Mouse (Mus musculus): ENCODE measurements around the gene Tex14. TPM values are rescaled to one million over a fixed set of nuclear protein-coding genes. Genes with fewer than 3 reads are reported as not detected.
"Not testable (repeated sequence)": the region's sequence is repeated elsewhere in the genome, so short reads cannot be mapped to it uniquely, and the experiment has no call there.

The Tex14 gene
- total and polyA plus RNA-seq, 3 experiments = 0.42 TPM; not detected in 1

DNA sequence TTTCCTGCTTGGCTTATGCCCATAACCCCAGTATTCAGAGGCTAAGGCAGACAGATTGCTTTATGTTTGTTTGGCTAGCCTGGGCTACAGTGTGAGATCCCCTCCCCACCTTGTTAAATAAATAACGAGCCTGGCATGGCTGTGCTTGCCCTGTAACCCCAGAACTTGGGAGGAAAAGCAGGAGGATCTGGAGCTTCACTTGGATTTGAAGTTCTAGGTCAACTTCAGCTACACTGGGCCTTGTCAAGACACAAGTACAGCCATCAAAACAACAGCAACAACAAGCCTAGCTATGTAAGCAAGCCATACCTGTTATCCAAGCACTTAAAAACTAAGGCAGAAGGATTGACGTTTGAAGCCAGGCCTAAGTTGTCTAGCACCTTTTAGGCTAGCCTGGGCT lies 25.5 kb downstream of the Tex14 start:
- H3K27ac ChIP-seq (ENCODE audit: control insufficient read depth, low read depth, low read length) = no peak overlapping the region
- H3K9me3 ChIP-seq (replicated peaks; ENCODE audit: insufficient read depth, low read length) = no peaks in the 10 kb centered on the region
- H3K36me3 ChIP-seq (ENCODE audit: control insufficient read depth in 1 of 2, insufficient read depth in 2 of 2, low read length in 2 of 2) = peaks cover 0 to 30% of the 10 kb centered on the region in 2 experiments; a peak in 2 of 4 replicates
- no peak for DNase-seq (ENCODE audit: low read depth, low spot score)
- TF ChIP-seq ETS1 (IDR thresholded peaks at IDR 0.05; ENCODE audit: low read depth, low read length) (no peak), SMC3 (IDR thresholded peaks at IDR 0.05; ENCODE audit: low read depth, low read length) (no peak), USF1 (IDR thresholded peaks at IDR 0.05; ENCODE audit: low read depth, low read length) (no peak), TCF12 (IDR thresholded peaks at IDR 0.05; ENCODE audit: low read depth, low read length) (no peak), TAL1 (IDR thresholded peaks at IDR 0.05; ENCODE audit: low read length) (no peak), RAD21 (IDR thresholded peaks at IDR 0.05; ENCODE audit: low read depth, low read length) (no peak), CTCF (IDR thresholded peaks at IDR 0.05 in 2 of 3, conservative IDR thresholded peaks at IDR 0.05 in 1 of 3; ENCODE audit: control insufficient read depth in 1 of 3, insufficient read depth in 1 of 3, low read depth in 2 of 3, low read length in 3 of 3, poor library complexity in 1 of 3, severe bottlenecking in 1 of 3) (no peak), GABPA (IDR thresholded peaks at IDR 0.05; ENCODE audit: low read depth, low read length) (no peak), E2F4 (IDR thresholded peaks at IDR 0.05; ENCODE audit: borderline replicate concordance, low read depth, low read length) (no peak), GATA1 (IDR thresholded peaks at IDR 0.05; ENCODE audit: low read depth, low read length) (no peak), SIN3A (IDR thresholded peaks at IDR 0.05; ENCODE audit: low read length) (no peak), RCOR1 (IDR thresholded peaks at IDR 0.05; ENCODE audit: low read depth, low read length) (no peak)
- H3K79me2 ChIP-seq (ENCODE audit: control insufficient read depth, insufficient read depth, low read length, poor library complexity) = no peaks in the 10 kb centered on the region
- H3K27me3 ChIP-seq (ENCODE audit: control insufficient read depth in 1 of 2, insufficient read depth in 2 of 2, low read length in 2 of 2) = no peaks in the 10 kb centered on the region
- H3K4me1 ChIP-seq (ENCODE audit: control insufficient read depth in 1 of 2, insufficient read depth in 2 of 2, low read length in 2 of 2) = peaks cover 13 to 16% of the 10 kb centered on the region in 2 experiments
- H3K9ac ChIP-seq (ENCODE audit: control insufficient read depth, low read depth, low read length, poor library complexity, severe bottlenecking) = no peak overlapping the region
- H3K4me3 ChIP-seq (ENCODE audit: control insufficient read depth in 1 of 2, insufficient read depth in 1 of 2, low read depth in 2 of 2, low read length in 2 of 2) = no peak overlapping the region

DNA sequence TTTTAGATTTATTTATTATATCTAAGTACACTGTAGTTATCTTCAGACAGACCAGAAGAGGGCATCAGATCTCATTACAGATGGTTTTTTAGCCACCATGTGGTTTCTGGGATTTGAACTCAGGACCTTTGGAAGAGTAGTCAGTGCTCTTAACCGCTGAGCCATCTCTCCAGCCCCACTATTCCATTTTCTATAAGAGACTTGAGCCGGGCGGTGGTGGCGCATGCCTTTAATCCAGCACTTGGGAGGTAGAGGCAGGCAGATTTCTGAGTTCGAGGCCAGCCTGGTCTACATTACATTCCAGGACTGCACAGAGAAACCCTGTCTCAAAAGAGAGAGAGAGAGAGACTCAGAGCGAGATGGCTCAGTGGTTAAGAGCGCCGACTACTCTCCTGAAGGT lies 26.9 kb downstream of the Tex14 start:
- H3K9me3 ChIP-seq (replicated peaks; ENCODE audit: insufficient read depth, low read length); H3K27ac ChIP-seq (ENCODE audit: control insufficient read depth, low read depth, low read length); H3K4me3 ChIP-seq (ENCODE audit: control insufficient read depth in 1 of 2, insufficient read depth in 1 of 2, low read depth in 2 of 2, low read length in 2 of 2); H3K27me3 ChIP-seq (ENCODE audit: control insufficient read depth in 1 of 2, insufficient read depth in 2 of 2, low read length in 2 of 2); H3K79me2 ChIP-seq (ENCODE audit: control insufficient read depth, insufficient read depth, low read length, poor library complexity); H3K9ac ChIP-seq (ENCODE audit: control insufficient read depth, low read depth, low read length, poor library complexity, severe bottlenecking): not testable (repeated sequence)
- TF ChIP-seq TBP (IDR thresholded peaks at IDR 0.05; ENCODE audit: low read depth, low read length) = peak; percentile 94
- H3K4me1 ChIP-seq (ENCODE audit: control insufficient read depth in 1 of 2, insufficient read depth in 2 of 2, low read length in 2 of 2) = peaks cover 17 to 24% of the 10 kb centered on the region in 2 experiments
- H3K36me3 ChIP-seq (ENCODE audit: control insufficient read depth in 1 of 2, insufficient read depth in 2 of 2, low read length in 2 of 2) = peaks cover 0 to 36% of the 10 kb centered on the region in 2 experiments; a peak in 2 of 4 replicates
- DNase-seq (ENCODE audit: low read depth, low spot score) = peak; percentile 59

GRCm38 (mm10) chr11:87432447-87432846 lies 27.6 kb downstream of the Tex14 start:
- Histone ChIP-seq H3K27ac (ENCODE audit: control insufficient read depth, low read depth, low read length) (no peak overlapping the region), H3K9me3 (replicated peaks; ENCODE audit: insufficient read depth, low read length) (no peaks in the 10 kb centered on the region), H3K4me3 (ENCODE audit: control insufficient read depth in 1 of 2, insufficient read depth in 1 of 2, low read depth in 2 of 2, low read length in 2 of 2) (no peak overlapping the region), H3K4me1 (ENCODE audit: control insufficient read depth in 1 of 2, insufficient read depth in 2 of 2, low read length in 2 of 2) (peaks cover 19 to 27% of the 10 kb centered on the region in 2 experiments), H3K79me2 (ENCODE audit: control insufficient read depth, insufficient read depth, low read length, poor library complexity) (no peaks in the 10 kb centered on the region), H3K36me3 (ENCODE audit: control insufficient read depth in 1 of 2, insufficient read depth in 2 of 2, low read length in 2 of 2) (peaks cover 0 to 41% of the 10 kb centered on the region in 2 experiments; a peak in 2 of 4 replicates), H3K9ac (ENCODE audit: control insufficient read depth, low read depth, low read length, poor library complexity, severe bottlenecking) (0 out of 2 replicates have a peak overlapping the region, but pooled peaks have one; percentile 31), H3K27me3 (ENCODE audit: control insufficient read depth in 1 of 2, insufficient read depth in 2 of 2, low read length in 2 of 2) (no peaks in the 10 kb centered on the region)
- peak; percentile 49 for DNase-seq (ENCODE audit: low read depth, low spot score)
- TF ChIP-seq JUND (IDR thresholded peaks at IDR 0.05; ENCODE audit: low read depth, low read length) = no peak
- no peak for TF ChIP-seq MAZ (IDR thresholded peaks at IDR 0.05; ENCODE audit: low read depth, low read length)
- no peak for TF ChIP-seq MXI1 (IDR thresholded peaks at IDR 0.05; ENCODE audit: low read depth, low read length)
- TF ChIP-seq TBP (IDR thresholded peaks at IDR 0.05; ENCODE audit: low read depth, low read length) = peak; percentile 97
